ENCODE assay signal across 8 mouse cellular contexts in the genomic region with DNA sequence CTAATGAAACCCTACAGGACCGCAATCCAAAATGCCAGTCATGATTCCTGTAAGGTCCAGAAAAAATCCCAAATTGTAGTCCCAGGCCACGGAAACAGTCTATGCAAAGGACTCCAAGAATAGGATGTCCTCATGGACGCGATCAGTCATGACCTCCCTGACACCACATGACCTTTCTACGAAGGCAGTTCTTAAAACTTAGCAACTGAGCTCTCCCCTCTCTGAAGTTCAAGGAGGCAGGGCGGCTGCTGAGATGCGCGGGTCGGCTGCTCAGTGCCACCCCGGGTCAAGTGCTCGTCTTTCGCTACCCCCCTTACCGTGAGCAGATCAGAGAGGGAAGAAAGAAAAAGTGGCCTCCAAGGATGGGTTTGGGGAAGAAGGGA. TPM values are rescaled to one million over a fixed set of nuclear protein-coding genes. Genes with fewer than 3 reads are reported as not detected.
DNase-seq lines count a peak whose midpoint lies in the region; ATAC-seq and TF ChIP-seq lines count a peak whose summit lies in the region.

No protein-coding gene starts in this region.

- H3K27ac ChIP-seq in heart, postnatal 0 days (ENCODE audit: low read depth), result peak overlapping the region; percentile 99
- peak overlapping the region; percentile 90 for H3K27ac ChIP-seq in hindbrain, embryonic 12.5 days
- peak overlapping the region; percentile 96 for H3K27ac ChIP-seq in midbrain, embryonic 10.5 days (replicated peaks)

- no peak for TF ChIP-seq CTCF in heart, postnatal 0 days (IDR thresholded peaks at IDR 0.05; ENCODE audit: low read depth)

- H3K9me3 ChIP-seq in heart, postnatal 0 days (replicated peaks; ENCODE audit: control insufficient read depth, low read length), result no peaks in the 10 kb centered on the region
- H3K9me3 ChIP-seq in hindbrain, embryonic 12.5 days (replicated peaks), result no peaks in the 10 kb centered on the region
- H3K9me3 ChIP-seq in midbrain, embryonic 10.5 days (replicated peaks), result no peaks in the 10 kb centered on the region

- ATAC-seq in heart, postnatal 0 days (ENCODE audit: insufficient read depth, low read depth), result peak; percentile 36
- no peak for ATAC-seq in hindbrain, embryonic 12.5 days (ENCODE audit: low FRiP score)

- peak; percentile 71 for DNase-seq in heart, postnatal 0 days (ENCODE audit: low spot score)
- DNase-seq in heart, adult 9 months (ENCODE audit: low spot score in 2 of 2), result no peak
- peak; percentile 72 for DNase-seq in MEL-GATA-1-ER (ENCODE audit: extremely low read depth, low read depth)
- DNase-seq in midbrain, embryonic 10.5 days (ENCODE audit: low spot score), result no peak
- DNase-seq in adrenal gland, postnatal 14 days, result no peak
- no peak for DNase-seq in cerebellum, adult 11-12 months
- no peak for DNase-seq in ovary, postnatal 10 days (ENCODE audit: low spot score)

- H3K9ac ChIP-seq in heart, postnatal 0 days (replicated peaks; ENCODE audit: low read depth, low read length), result peak overlapping the region; percentile 80
- peak overlapping the region; percentile 68 for H3K9ac ChIP-seq in hindbrain, embryonic 12.5 days

- peak overlapping the region; percentile 67 for H3K4me2 ChIP-seq in heart, postnatal 0 days (ENCODE audit: low read depth, low read length)
- peak overlapping the region; percentile 58 for H3K4me2 ChIP-seq in hindbrain, embryonic 12.5 days (replicated peaks)

- H3K4me3 ChIP-seq in heart, postnatal 0 days (ENCODE audit: low read depth, low read length), result peak overlapping the region; percentile 71
- H3K4me3 ChIP-seq in hindbrain, embryonic 12.5 days, result peak overlapping the region; percentile 66
- H3K4me3 ChIP-seq in midbrain, embryonic 10.5 days, result peak overlapping the region; percentile 85

- peaks cover 10% of the 10 kb centered on the region for H3K4me1 ChIP-seq in heart, postnatal 0 days (ENCODE audit: control insufficient read depth, insufficient read depth)
- H3K4me1 ChIP-seq in hindbrain, embryonic 12.5 days, result peaks cover 21% of the 10 kb centered on the region
- peaks cover 30% of the 10 kb centered on the region for H3K4me1 ChIP-seq in midbrain, embryonic 10.5 days

- under 1% methylated on average over 13 of the region's 13 CpGs for WGBS in heart, postnatal 0 days
- 0% methylated on average over 13 of the region's 13 CpGs for WGBS in hindbrain, embryonic 12.5 days
- under 1% methylated on average over 13 of the region's 13 CpGs for WGBS in midbrain, embryonic 10.5 days

- no peak for TF ChIP-seq EP300 in heart, postnatal 0 days (IDR thresholded peaks at IDR 0.05; ENCODE audit: low read depth)

- no peaks in the 10 kb centered on the region for H3K36me3 ChIP-seq in heart, postnatal 0 days (replicated peaks; ENCODE audit: control insufficient read depth, insufficient read depth, low read length)
- no peaks in the 10 kb centered on the region for H3K36me3 ChIP-seq in hindbrain, embryonic 12.5 days
- H3K36me3 ChIP-seq in midbrain, embryonic 10.5 days, result peaks cover 27% of the 10 kb centered on the region

- H3K27me3 ChIP-seq in heart, postnatal 0 days (ENCODE audit: control insufficient read depth, insufficient read depth, low read length), result no peaks in the 10 kb centered on the region
- H3K27me3 ChIP-seq in hindbrain, embryonic 12.5 days, result no peaks in the 10 kb centered on the region
- H3K27me3 ChIP-seq in midbrain, embryonic 10.5 days (ENCODE audit: low read depth, poor library complexity, severe bottlenecking), result no peaks in the 10 kb centered on the region

RNA-seq across cellular contexts. Expression of a gene that starts 0.4 kb away (rescaled TPM):
- total RNA-seq in heart, postnatal 0 days (2014; rRNA removed; ENCODE audit: low replicate concordance), result 18.9 and 23.6 TPM in 2 replicates
- polyA plus RNA-seq in heart, postnatal 0 days (2015; fragmentation: Nextera tagmentation; extraction: Ambion mirVana), result 17.6 and 17.8 TPM in 2 replicates
- polyA plus RNA-seq in hindbrain, embryonic 12.5 days (2016; fragmentation: Nextera tagmentation; extraction: Ambion mirVana), result 63.0 and 68.6 TPM in 2 replicates
- polyA plus RNA-seq in midbrain, embryonic 10.5 days (2016; fragmentation: Nextera tagmentation; extraction: Ambion mirVana), result 71.6 and 73.8 TPM in 2 replicates
- total RNA-seq in adrenal gland, postnatal 14 days (2021), result 27.8 and 30.3 TPM in 2 replicates

RNA-seq across cellular contexts. Expression of a gene that starts 0.6 kb away (rescaled TPM):
- 107 and 193 TPM in 2 replicates for total RNA-seq in heart, postnatal 0 days (2014; rRNA removed; ENCODE audit: low replicate concordance)
- polyA plus RNA-seq in heart, postnatal 0 days (2015; fragmentation: Nextera tagmentation; extraction: Ambion mirVana), result 495 and 540 TPM in 2 replicates
- polyA plus RNA-seq in hindbrain, embryonic 12.5 days (2016; fragmentation: Nextera tagmentation; extraction: Ambion mirVana), result 1,291 and 1,445 TPM in 2 replicates
- 1,399 and 1,420 TPM in 2 replicates for polyA plus RNA-seq in midbrain, embryonic 10.5 days (2016; fragmentation: Nextera tagmentation; extraction: Ambion mirVana)
- 199 and 236 TPM in 2 replicates for total RNA-seq in adrenal gland, postnatal 14 days (2021)

Comparison
In these comparisons a context has a peak if more than half of its experiments do, and no peak if none do; other contexts are left out.
1. DNase-seq: peak in heart, postnatal 0 days (single experiment) and MEL-GATA-1-ER (single experiment); none in heart, adult 9 months (0 of 2), midbrain, embryonic 10.5 days (single experiment), adrenal gland, postnatal 14 days (single experiment), cerebellum, adult 11-12 months (single experiment) and ovary, postnatal 10 days (single experiment).
2. Peak in every context shown above with its lines, with median percentiles within 50 percentile points of each other: H3K27ac ChIP-seq and H3K4me3 ChIP-seq.